12 mouse cellular contexts compared by ENCODE assay signal in the genomic region with DNA sequence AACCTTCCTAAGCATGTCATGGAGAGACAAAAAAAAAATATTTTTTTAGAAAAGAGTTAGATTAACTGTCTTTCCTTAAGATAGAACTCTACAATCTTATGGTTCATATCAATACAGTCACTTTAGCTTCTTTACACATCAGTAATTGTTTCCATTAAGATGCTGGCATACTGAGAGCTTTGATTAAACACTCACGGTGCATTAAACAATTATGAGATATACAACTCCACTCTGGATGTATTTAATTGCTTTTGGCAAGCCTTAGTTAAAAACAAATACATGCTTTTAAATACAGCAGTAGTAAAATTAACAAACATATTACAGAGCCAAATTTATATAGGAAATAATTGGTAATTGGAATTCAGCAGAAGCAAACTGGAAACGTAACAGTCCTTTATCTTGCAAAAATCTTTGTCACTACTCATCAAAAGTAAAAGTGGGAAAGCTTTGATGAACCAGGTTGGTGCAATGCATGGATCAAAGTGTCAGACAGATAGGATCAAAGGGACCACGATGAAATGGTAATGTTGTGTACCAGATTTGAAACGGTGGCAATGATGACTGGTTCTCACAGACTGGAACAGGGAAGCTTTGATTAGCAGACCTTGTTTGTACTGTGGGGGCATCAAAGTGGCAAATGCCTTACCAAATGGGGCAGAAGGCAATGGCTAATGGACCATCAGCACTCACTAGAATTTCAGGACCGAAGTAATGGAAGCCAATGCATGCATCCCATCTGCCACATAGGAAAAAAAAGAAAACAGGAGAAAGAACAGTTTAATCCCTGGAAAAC.
"Had no signal": no experiment of that assay in that cellular context is flagged by ENCODE, and none has a peak within 500 bp of the region (broad histone marks: within the 10 kb centered on the region; RNA-seq: fewer than 3 reads in every experiment).

No protein-coding gene starts in this region.

- H3K27me3 ChIP-seq: limb, embryonic 13.5 days; neural tube, embryonic 12.5 days; stomach, embryonic 15.5 days had no signal

- H3K4me1 ChIP-seq: limb, embryonic 13.5 days; neural tube, embryonic 12.5 days; stomach, embryonic 15.5 days had no signal

- H3K9ac ChIP-seq: limb, embryonic 13.5 days; liver, embryonic 14.5 days; neural tube, embryonic 12.5 days; stomach, embryonic 15.5 days had no signal

- DNase-seq: kidney, postnatal 25 days; layer of hippocampus, postnatal 36 days; lung, adult 18-20 months; lung, postnatal 36 days; midbrain, embryonic 14.5 days; right cerebral cortex, postnatal 14 days; thymus, postnatal 4 days had no signal

- H3K4me3 ChIP-seq: limb, embryonic 13.5 days; neural tube, embryonic 12.5 days; stomach, embryonic 15.5 days had no signal

- H3K27ac ChIP-seq: limb, embryonic 13.5 days; liver, embryonic 14.5 days; neural tube, embryonic 12.5 days; stomach, embryonic 15.5 days had no signal

- H3K4me2 ChIP-seq: limb, embryonic 13.5 days; neural tube, embryonic 12.5 days; stomach, embryonic 15.5 days had no signal

- H3K36me3 ChIP-seq: limb, embryonic 13.5 days; neural tube, embryonic 12.5 days; stomach, embryonic 15.5 days had no signal

- ATAC-seq: lung, postnatal 0 days had no signal

- H3K9me3 ChIP-seq: limb, embryonic 13.5 days; neural tube, embryonic 12.5 days; stomach, embryonic 15.5 days had no signal
